Mouse (Mus musculus) forebrain, embryonic 15.5 days (tissue): ENCODE measurements around the gene Cdv3. TPM values are rescaled to one million over a fixed set of nuclear protein-coding genes. Genes with fewer than 3 reads are reported as not detected.

Experiments used
- ATAC-seq: fragments of 200-750 bp; cut with Nextera tagmentation; replicated peaks from 2 replicates; pipeline ENCODE4 v1.8.0; 2017; ENCODE audit warnings: mild to moderate bottlenecking, moderate TSS enrichment, moderate library complexity
- H3K27ac ChIP-seq: fragments of 300-500 bp; sonication (generic); replicated peaks from 2 replicates; pipeline ENCODE4 v1.5.1; 2015; ENCODE audit warnings: mild to moderate bottlenecking, inconsistent platforms
- H3K27me3 ChIP-seq: fragments of 300-500 bp; sonication (generic); 2 replicates; pipeline ENCODE4 v1.6.1; 2015; ENCODE audit warnings: inconsistent platforms
- H3K36me3 ChIP-seq: fragments of 300-500 bp; sonication (generic); 2 replicates; pipeline ENCODE4 v1.6.1; 2015; ENCODE audit warnings: mild to moderate bottlenecking, inconsistent platforms
- H3K4me1 ChIP-seq: fragments of 300-500 bp; sonication (generic); 2 replicates; pipeline ENCODE4 v1.6.1; 2015; ENCODE audit warnings: inconsistent platforms
- H3K4me2 ChIP-seq: fragments of 300-500 bp; sonication (generic); replicated peaks from 2 replicates; pipeline ENCODE4 v1.6.1; 2015; ENCODE audit warnings: mild to moderate bottlenecking, inconsistent platforms
- H3K4me3 ChIP-seq: fragments of 300-500 bp; sonication (generic); 2 replicates; pipeline ENCODE4 v1.5.1; 2015; ENCODE audit warnings: mild to moderate bottlenecking, inconsistent platforms
- H3K9ac ChIP-seq: fragments of 300-500 bp; sonication (generic); replicated peaks from 2 replicates; pipeline ENCODE4 v1.6.1; 2015; ENCODE audit warnings: mild to moderate bottlenecking, inconsistent platforms
- H3K9me3 ChIP-seq: fragments of 300-500 bp; sonication (generic); 2 replicates; pipeline ENCODE4 v1.6.1; 2016; ENCODE audit warnings: inconsistent platforms
- WGBS: fragments of 180-500 bp; shearing (Covaris S2); methylation state at CpG from one replicate; pipeline ENCODE4 v1.1.7; 2015; ENCODE audit warnings: mixed read lengths; 5-methylcytosine and 5-hydroxymethylcytosine counted together
- polyA plus RNA-seq: library from polyadenylated mRNA; unstranded; fragments of >200 nt; fragmentation: Nextera tagmentation; extraction: Ambion mirVana; gene quantifications from 2 replicates; pipeline ENCODE4 v1.2.1, GENCODE M21; 2015

Cdv3 gene
- polyA plus RNA-seq, 1 experiment from 2014 or later: 92.1 TPM

DNA sequence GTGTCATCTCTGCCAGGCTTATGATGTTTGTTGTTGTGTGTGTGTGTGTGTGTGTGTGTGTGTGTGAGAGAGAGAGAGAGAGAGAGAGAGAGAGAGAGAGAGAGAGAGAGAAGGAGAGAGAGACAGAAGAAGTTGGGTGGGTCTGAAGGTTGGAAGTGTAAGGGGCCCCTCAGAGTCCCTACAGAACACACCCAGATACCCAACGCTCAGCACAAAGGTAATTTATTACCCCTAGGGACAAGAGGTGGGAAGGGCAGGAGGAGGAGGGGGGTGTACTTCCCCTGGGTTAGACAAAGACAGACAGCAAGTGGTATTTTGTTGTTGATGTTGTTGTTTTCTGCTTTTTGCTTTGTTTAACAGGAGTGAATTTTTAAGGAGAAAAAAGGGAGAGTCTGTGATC is 20.0 kb upstream of the Cdv3 start:
- no peaks in the 10 kb centered on the region for H3K9me3 ChIP-seq
- 18% methylated on average over 1 of the region's 1 CpGs for WGBS
- H3K4me3 ChIP-seq: no peak overlapping the region
- no peak overlapping the region for H3K9ac ChIP-seq
- no peak overlapping the region for H3K27ac ChIP-seq
- H3K4me1 ChIP-seq: 0 out of 2 replicates have a peak, but pooled peaks cover 12% of the 10 kb centered on the region
- H3K4me2 ChIP-seq: no peak overlapping the region
- no peaks in the 10 kb centered on the region for H3K36me3 ChIP-seq
- no peaks in the 10 kb centered on the region for H3K27me3 ChIP-seq
- ATAC-seq: no peak

GRCm38 (mm10) chr9:103384141-103384796 is 18.6 kb upstream of the Cdv3 start:
- Histone ChIP-seq H3K9me3 (no peaks in the 10 kb centered on the region), H3K27me3 (no peaks in the 10 kb centered on the region), H3K27ac (no peak overlapping the region), H3K36me3 (no peaks in the 10 kb centered on the region), H3K9ac (no peak overlapping the region), H3K4me1 (0 out of 2 replicates have a peak, but pooled peaks cover 12% of the 10 kb centered on the region), H3K4me2 (no peak overlapping the region), H3K4me3 (no peak overlapping the region)
- 97% methylated on average over 4 of the region's 4 CpGs for WGBS
- no peak for ATAC-seq

DNA sequence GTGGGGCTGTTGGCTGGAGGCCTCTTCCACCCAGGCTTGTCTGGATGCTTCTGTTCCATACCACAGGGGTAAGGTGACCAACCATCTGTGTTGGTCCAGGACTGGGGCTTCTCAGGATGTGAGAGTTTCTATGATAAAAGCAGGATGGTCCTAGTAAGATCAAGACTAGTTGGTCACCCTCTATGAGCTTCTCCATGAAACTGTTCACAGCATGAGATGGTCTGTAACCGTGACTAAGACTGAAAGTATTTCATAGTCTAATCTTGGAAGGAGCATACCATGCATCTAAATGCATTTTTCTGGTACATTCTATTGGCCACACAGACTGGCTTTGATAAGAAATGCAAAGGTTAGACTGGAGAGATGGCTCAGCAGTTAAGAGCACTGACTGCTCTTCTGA is 17.9 kb upstream of the Cdv3 start:
- Histone ChIP-seq H3K36me3 (no peaks in the 10 kb centered on the region), H3K4me1 (0 out of 2 replicates have a peak, but pooled peaks cover 12% of the 10 kb centered on the region), H3K4me3 (no peak overlapping the region), H3K4me2 (no peak overlapping the region), H3K9ac (no peak overlapping the region), H3K27me3 (no peaks in the 10 kb centered on the region), H3K9me3 (no peaks in the 10 kb centered on the region), H3K27ac (no peak overlapping the region)
- no peak for ATAC-seq
- 88% methylated on average over 1 of the region's 1 CpGs for WGBS

DNA sequence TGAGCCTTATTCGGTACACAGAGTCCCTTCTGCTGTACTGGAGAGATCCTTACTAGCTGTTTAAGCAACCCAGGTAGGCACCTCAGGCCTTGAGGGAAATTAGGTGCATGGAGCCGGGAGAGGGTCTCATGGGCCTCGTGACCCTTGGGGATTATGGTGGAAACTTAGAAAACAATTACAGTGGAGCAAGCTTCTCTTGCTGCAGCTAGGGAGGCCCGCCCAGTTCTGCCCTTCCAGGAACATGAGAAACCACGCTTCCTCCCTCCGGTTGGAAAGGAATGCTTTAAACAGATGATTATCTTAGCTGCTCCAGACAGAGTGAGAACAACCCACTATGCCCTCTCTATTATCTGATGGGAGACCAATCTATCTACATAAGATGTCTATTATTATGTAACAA is 17.3 kb upstream of the Cdv3 start:
- H3K4me1 ChIP-seq: 0 out of 2 replicates have a peak, but pooled peaks cover 12% of the 10 kb centered on the region
- no peak overlapping the region for H3K4me2 ChIP-seq
- H3K27me3 ChIP-seq: no peaks in the 10 kb centered on the region
- no peaks in the 10 kb centered on the region for H3K9me3 ChIP-seq
- H3K9ac ChIP-seq: no peak overlapping the region
- no peak for ATAC-seq
- H3K36me3 ChIP-seq: no peaks in the 10 kb centered on the region
- no peak overlapping the region for H3K27ac ChIP-seq
- 75% methylated on average over 6 of the region's 6 CpGs for WGBS
- H3K4me3 ChIP-seq: no peak overlapping the region

GRCm38 (mm10) chr9:103380566-103380965 is 14.9 kb upstream of the Cdv3 start:
- WGBS: 79% methylated on average over 4 of the region's 4 CpGs
- no peak for ATAC-seq

DNA sequence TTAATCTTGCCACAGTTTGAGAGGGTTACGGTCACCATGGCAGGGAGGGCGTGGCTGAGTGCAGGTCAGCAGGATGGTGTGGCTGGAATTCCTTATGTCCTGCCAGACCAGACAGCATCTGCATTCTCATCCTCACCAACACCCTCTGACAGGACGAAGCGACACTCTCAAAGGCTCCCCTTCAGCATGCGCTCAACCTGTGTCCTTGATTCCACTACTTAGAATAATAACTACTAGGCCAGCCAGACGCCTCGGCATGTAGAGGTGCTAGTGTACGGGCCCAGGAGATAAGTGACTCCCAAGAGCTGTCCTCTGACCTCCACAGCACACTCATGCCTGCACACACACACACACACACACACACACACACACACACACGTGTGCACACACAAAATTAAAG is 13.6 kb upstream of the Cdv3 start:
- no peak overlapping the region for H3K27ac ChIP-seq
- ATAC-seq: no peak
- H3K4me1 ChIP-seq: no peaks in the 10 kb centered on the region
- H3K9ac ChIP-seq: no peak overlapping the region
- H3K4me2 ChIP-seq: no peak overlapping the region
- H3K4me3 ChIP-seq: no peak overlapping the region
- H3K36me3 ChIP-seq: no peaks in the 10 kb centered on the region
- no peaks in the 10 kb centered on the region for H3K27me3 ChIP-seq
- 78% methylated on average over 9 of the region's 9 CpGs for WGBS
- no peaks in the 10 kb centered on the region for H3K9me3 ChIP-seq

More at GRCm38 (mm10) chr9:103380566-103380965, 14.9 kb upstream of the Cdv3 start:
- H3K27ac ChIP-seq: no peak overlapping the region
- no peak overlapping the region for H3K9ac ChIP-seq
- H3K9me3 ChIP-seq: no peaks in the 10 kb centered on the region
- H3K4me2 ChIP-seq: no peak overlapping the region
- H3K4me3 ChIP-seq: no peak overlapping the region
- H3K27me3 ChIP-seq: no peaks in the 10 kb centered on the region
- no peaks in the 10 kb centered on the region for H3K4me1 ChIP-seq
- no peaks in the 10 kb centered on the region for H3K36me3 ChIP-seq

GRCm38 (mm10) chr9:103378686-103379085 is 13.0 kb upstream of the Cdv3 start:
- H3K9ac ChIP-seq: no peak overlapping the region
- H3K4me2 ChIP-seq: no peak overlapping the region
- no peaks in the 10 kb centered on the region for H3K4me1 ChIP-seq
- no peaks in the 10 kb centered on the region for H3K36me3 ChIP-seq
- WGBS: 39% methylated on average over 10 of the region's 10 CpGs
- no peaks in the 10 kb centered on the region for H3K9me3 ChIP-seq
- ATAC-seq: no peak
- no peak overlapping the region for H3K4me3 ChIP-seq
- H3K27me3 ChIP-seq: no peaks in the 10 kb centered on the region
- H3K27ac ChIP-seq: no peak overlapping the region

GRCm38 (mm10) chr9:103376346-103377320 is 11.0 kb upstream of the Cdv3 start:
- no peak overlapping the region for H3K27ac ChIP-seq
- H3K9me3 ChIP-seq: no peaks in the 10 kb centered on the region
- no peak overlapping the region for H3K4me3 ChIP-seq
- no peak overlapping the region for H3K9ac ChIP-seq
- no peaks in the 10 kb centered on the region for H3K4me1 ChIP-seq
- H3K36me3 ChIP-seq: no peaks in the 10 kb centered on the region
- no peak overlapping the region for H3K4me2 ChIP-seq
- H3K27me3 ChIP-seq: no peaks in the 10 kb centered on the region
- 72% methylated on average over 7 of the region's 7 CpGs for WGBS
- ATAC-seq: no peak

DNA sequence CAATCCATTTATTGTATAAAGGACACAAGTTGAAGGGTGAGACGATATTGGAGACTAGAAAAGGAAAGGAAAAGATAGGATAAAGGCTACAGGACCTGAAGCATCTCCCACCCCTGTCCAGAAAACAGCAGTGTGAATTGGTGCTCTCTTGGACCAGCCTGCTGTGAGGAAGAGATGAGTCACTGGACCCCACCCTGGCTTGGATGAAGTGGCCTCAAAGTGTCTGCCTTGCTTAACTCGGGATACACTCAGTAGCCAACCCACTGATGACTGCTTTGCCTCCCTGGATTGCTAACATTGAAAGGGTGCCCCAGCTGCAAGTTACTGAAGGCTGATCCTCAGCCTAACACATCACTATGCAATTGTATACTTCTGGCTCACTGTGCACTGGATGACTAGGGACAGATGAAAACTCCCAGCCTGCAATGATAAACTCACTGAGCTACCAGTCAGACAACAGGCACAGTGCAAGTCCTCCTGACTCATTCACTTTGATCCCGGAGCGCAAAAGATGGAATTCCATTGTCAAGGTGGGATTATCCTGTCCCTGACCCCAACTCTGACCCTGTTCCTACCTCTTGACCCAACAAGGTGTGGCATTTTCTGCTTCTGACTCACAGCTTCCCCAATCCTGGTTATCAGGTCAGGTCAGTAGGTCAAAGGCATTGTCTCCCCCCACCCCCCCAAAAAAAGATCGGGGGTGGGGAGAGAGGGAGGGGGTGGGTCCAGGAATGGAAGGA is 6.8 kb upstream of the Cdv3 start:
- Histone ChIP-seq H3K9ac (no peak overlapping the region), H3K27me3 (no peaks in the 10 kb centered on the region), H3K4me1 (no peaks in the 10 kb centered on the region), H3K27ac (no peak overlapping the region), H3K4me3 (no peak overlapping the region), H3K36me3 (no peaks in the 10 kb centered on the region), H3K9me3 (no peaks in the 10 kb centered on the region), H3K4me2 (no peak overlapping the region)
- no peak for ATAC-seq
- 82% methylated on average over 5 of the region's 5 CpGs for whole genome bisulfite sequencing

- H3K27ac ChIP-seq: no peak overlapping the region
- WGBS: 51% methylated on average over 4 of the region's 4 CpGs
- no peaks in the 10 kb centered on the region for H3K36me3 ChIP-seq
These were observed 4.3 kb upstream of the Cdv3 start for GRCm38 (mm10) chr9:103369951-103370350.

DNA sequence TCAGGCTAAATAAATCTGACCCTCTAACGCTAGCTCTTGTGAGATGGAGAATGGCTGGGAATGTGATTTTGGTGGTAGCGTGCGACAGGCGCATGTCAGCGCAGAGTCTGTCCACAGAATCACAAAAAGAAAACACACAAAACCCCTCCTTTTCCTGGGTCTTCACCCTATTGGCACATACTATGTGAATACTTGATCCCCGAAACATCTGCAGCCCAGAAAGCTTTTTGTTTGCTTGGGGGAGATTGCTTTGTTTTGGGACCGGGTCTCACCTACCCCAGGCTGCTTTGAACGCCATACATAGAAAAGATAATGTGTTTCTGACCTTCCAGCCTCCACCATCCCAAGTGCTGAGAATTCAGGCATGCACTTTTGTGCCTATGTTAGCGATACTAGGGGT is 716 bp upstream of the Cdv3 start:
- peak overlapping the region; percentile 20 for H3K9ac ChIP-seq
- no peaks in the 10 kb centered on the region for H3K9me3 ChIP-seq
- H3K4me1 ChIP-seq: peaks cover 25% of the 10 kb centered on the region
- peak overlapping the region; percentile 97 for H3K4me3 ChIP-seq
- 58% methylated on average over 9 of the region's 9 CpGs for WGBS
- no peak; the same call in 1 of the 2 replicates for ATAC-seq
- 0 out of 2 replicates have a peak, but pooled peaks cover 3% of the 10 kb centered on the region for H3K36me3 ChIP-seq
- H3K27me3 ChIP-seq: no peaks in the 10 kb centered on the region
- H3K27ac ChIP-seq: peak overlapping the region; percentile 65
- H3K4me2 ChIP-seq: peak overlapping the region; percentile 55

More at GRCm38 (mm10) chr9:103369951-103370350, 4.3 kb upstream of the Cdv3 start:
- Histone ChIP-seq H3K9ac (no peak overlapping the region), H3K27me3 (no peaks in the 10 kb centered on the region), H3K4me2 (no peak overlapping the region), H3K4me1 (peaks cover 9% of the 10 kb centered on the region), H3K4me3 (no peak overlapping the region), H3K9me3 (no peaks in the 10 kb centered on the region)
- no peak for ATAC-seq
